Mouse (Mus musculus) kidney, adult 2 months (tissue): Measurements from ENCODE around the gene Ythdf2.

Experiments used
- CTCF ChIP-seq: fragments of 200-500 bp; conservative IDR thresholded peaks from 2 replicates; pipeline ENCODE4 v1.5.1; 2011; ENCODE audit warnings: low read depth, mild to moderate bottlenecking, control low read depth, low read length, moderate library complexity, mixed read lengths; ENCODE audit not compliant: insufficient read depth, insufficient read length
- POLR2A ChIP-seq: fragments of 200-500 bp; IDR thresholded peaks from one replicate; pipeline ENCODE4 v1.6.1; 2011; ENCODE audit warnings: low read depth, low read length, control low read depth

- TF ChIP-seq CTCF, result no peak
- no peak for TF ChIP-seq POLR2A
These were observed 22.6 kb upstream of the Ythdf2 start for GRCm38 (mm10) chr4:132234710-132235109.
